In genomic region chr7:74703533-74703932, GRCm38 (mm10) we compare ENCODE assay signal across 16 mouse cellular contexts.
DNase-seq lines count a peak whose midpoint lies in the region; ATAC-seq and TF ChIP-seq lines count a peak whose summit lies in the region.
"Had no signal": no experiment of that assay in that cellular context is flagged by ENCODE, and none has a peak within 500 bp of the region (broad histone marks: within the 10 kb centered on the region; RNA-seq: fewer than 3 reads in every experiment).

No protein-coding gene starts in this region.

- peak; percentile 20; the same call in 1 of the 2 replicates for TF ChIP-seq CTCF in forebrain, postnatal 0 days (IDR thresholded peaks at IDR 0.05; ENCODE audit: low read depth)
- TF ChIP-seq CTCF in left cerebral cortex, adult 2 months (IDR thresholded peaks at IDR 0.05) = peak; percentile 25

- no peak overlapping the region for H3K9ac ChIP-seq in forebrain, postnatal 0 days
- H3K9ac ChIP-seq in forebrain, embryonic 12.5 days = no peak overlapping the region
- H3K9ac ChIP-seq: neural tube, embryonic 12.5 days had no signal

- H3K27me3 ChIP-seq in forebrain, postnatal 0 days (ENCODE audit: insufficient read depth, low read length) = no peaks in the 10 kb centered on the region
- H3K27me3 ChIP-seq in forebrain, embryonic 12.5 days = no peaks in the 10 kb centered on the region
- H3K27me3 ChIP-seq: neural tube, embryonic 12.5 days had no signal

- H3K27ac ChIP-seq in forebrain, postnatal 0 days (ENCODE audit: low read depth, low read length) = no peak overlapping the region
- no peak overlapping the region for H3K27ac ChIP-seq in forebrain, embryonic 12.5 days
- H3K27ac ChIP-seq in left cerebral cortex, adult 2 months = no peak overlapping the region
- H3K27ac ChIP-seq: hindbrain, embryonic 10.5 days; neural tube, embryonic 12.5 days had no signal

- H3K4me3 ChIP-seq in forebrain, postnatal 0 days (ENCODE audit: low read depth, low read length) = no peak overlapping the region
- H3K4me3 ChIP-seq in forebrain, embryonic 12.5 days (replicated peaks) = no peak overlapping the region
- no peak overlapping the region for H3K4me3 ChIP-seq in left cerebral cortex, adult 2 months
- H3K4me3 ChIP-seq: hindbrain, embryonic 10.5 days; neural tube, embryonic 12.5 days had no signal

- no peaks in the 10 kb centered on the region for H3K9me3 ChIP-seq in forebrain, postnatal 0 days (ENCODE audit: low read length)
- no peaks in the 10 kb centered on the region for H3K9me3 ChIP-seq in forebrain, embryonic 12.5 days
- H3K9me3 ChIP-seq: hindbrain, embryonic 10.5 days; neural tube, embryonic 12.5 days had no signal

- 79% methylated on average over 4 of the region's 4 CpGs for WGBS in forebrain, postnatal 0 days
- WGBS in forebrain, embryonic 12.5 days = 78% methylated on average over 4 of the region's 4 CpGs

- DNase-seq in forebrain, postnatal 0 days = no peak
- DNase-seq in left cerebral cortex, adult 2 months (ENCODE audit: extremely low spot score in 1 of 2, low spot score in 2 of 2) = no peak
- DNase-seq in left cerebral cortex, postnatal 10 days (ENCODE audit: extremely low spot score in 1 of 2, low spot score in 2 of 2) = no peak
- peak; percentile 7 for DNase-seq in ES-CJ7 (ENCODE audit: low read depth, low spot score)
- DNase-seq in MN1 (ENCODE audit: low spot score) = no peak
- no peak for DNase-seq in embryo, embryonic 10 days (ENCODE audit: low spot score)
- DNase-seq: cerebellum, adult 11 months; cerebellum, postnatal 36 days; kidney, adult 11 months; kidney, postnatal 4 days; midbrain, embryonic 14.5 days; thymus, adult 2 months had no signal

- ATAC-seq in forebrain, postnatal 0 days = no peak
- ATAC-seq in forebrain, embryonic 12.5 days (ENCODE audit: low FRiP score) = no peak
- ATAC-seq in inflammation-experienced regulatory T-cells, adult 6 months = peak; percentile 71

- H3K36me3 ChIP-seq in forebrain, postnatal 0 days (ENCODE audit: insufficient read depth) = no peaks in the 10 kb centered on the region
- no peaks in the 10 kb centered on the region for H3K36me3 ChIP-seq in forebrain, embryonic 12.5 days (replicated peaks)
- H3K36me3 ChIP-seq: hindbrain, embryonic 10.5 days; neural tube, embryonic 12.5 days had no signal

- peaks cover 2% of the 10 kb centered on the region; the same call in 1 of the 2 replicates for H3K4me1 ChIP-seq in forebrain, postnatal 0 days (ENCODE audit: insufficient read depth)
- H3K4me1 ChIP-seq in forebrain, embryonic 12.5 days = peaks cover 3% of the 10 kb centered on the region
- H3K4me1 ChIP-seq: neural tube, embryonic 12.5 days had no signal

- H3K4me2 ChIP-seq in forebrain, postnatal 0 days (ENCODE audit: low read depth) = no peak overlapping the region
- H3K4me2 ChIP-seq in forebrain, embryonic 12.5 days = no peak overlapping the region
- H3K4me2 ChIP-seq: neural tube, embryonic 12.5 days had no signal

- intact Hi-C loops in left cerebral cortex, adult 2 months (cut with DNase I) = no loop called here
- intact Hi-C loops in left cerebral cortex, postnatal 10 days (cut with DNase I) = no loop called here
